Mouse (Mus musculus): Measurements from ENCODE around the gene Iqsec1.

Iqsec1 gene

DNA sequence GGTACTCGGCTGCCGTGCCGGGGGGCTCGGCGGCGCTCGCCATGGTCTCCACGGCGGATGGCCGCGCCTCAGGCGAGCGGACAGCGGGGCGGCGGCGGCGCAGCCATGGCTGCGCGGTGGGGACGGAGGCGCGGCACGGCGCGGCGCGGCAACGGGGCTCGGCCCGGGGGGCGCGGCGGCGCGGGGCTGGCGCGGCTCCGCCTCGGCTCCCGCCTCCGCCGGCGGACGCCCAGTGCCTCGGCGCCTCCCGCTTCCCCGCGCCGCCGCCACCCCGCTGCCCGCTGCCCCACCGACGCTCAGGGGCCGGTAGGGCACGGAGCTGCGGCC, 223 bp downstream of the Iqsec1 start:
- H3K4me1 ChIP-seq (replicated peaks; ENCODE audit: low read depth, low read length), result peaks cover 17% of the 10 kb centered on the region
- H3K27me3 ChIP-seq (ENCODE audit: insufficient read depth, low read length), result peaks cover 41% of the 10 kb centered on the region
- H3K36me3 ChIP-seq (ENCODE audit: insufficient read depth, low read length), result no peaks in the 10 kb centered on the region
- peak overlapping the region; percentile 88 for H3K4me3 ChIP-seq (replicated peaks; ENCODE audit: low read length)
- peaks cover 17% of the 10 kb centered on the region for H3K9me3 ChIP-seq (ENCODE audit: low read length)
- TF ChIP-seq NANOG (IDR thresholded peaks at IDR 0.05; ENCODE audit: borderline replicate concordance, low read length), result no peak
- no peak for TF ChIP-seq POU5F1 (IDR thresholded peaks at IDR 0.05; ENCODE audit: borderline replicate concordance, low read length)
- TF ChIP-seq CTCF (conservative IDR thresholded peaks at IDR 0.05; ENCODE audit: low read length), result no peak

GRCm38 (mm10) chr6:90987561-90988298, 755 bp downstream of the Iqsec1 start:
- peaks cover 17% of the 10 kb centered on the region for H3K4me1 ChIP-seq (replicated peaks; ENCODE audit: low read depth, low read length)
- no peak for TF ChIP-seq CTCF (conservative IDR thresholded peaks at IDR 0.05; ENCODE audit: low read length)
- H3K27me3 ChIP-seq (ENCODE audit: insufficient read depth, low read length), result peaks cover 41% of the 10 kb centered on the region
- H3K36me3 ChIP-seq (ENCODE audit: insufficient read depth, low read length), result no peaks in the 10 kb centered on the region
- peaks cover 12% of the 10 kb centered on the region for H3K9me3 ChIP-seq (ENCODE audit: low read length)
- H3K4me3 ChIP-seq (replicated peaks; ENCODE audit: low read length), result peak overlapping the region; percentile 88

- TF ChIP-seq CTCF (conservative IDR thresholded peaks at IDR 0.05; ENCODE audit: low read length), result no peak
- no peak for TF ChIP-seq POU5F1 (IDR thresholded peaks at IDR 0.05; ENCODE audit: borderline replicate concordance, low read length)
- no peak for TF ChIP-seq NANOG (IDR thresholded peaks at IDR 0.05; ENCODE audit: borderline replicate concordance, low read length)
- H3K36me3 ChIP-seq (ENCODE audit: insufficient read depth, low read length), result no peaks in the 10 kb centered on the region
- H3K9me3 ChIP-seq (ENCODE audit: low read length), result no peaks in the 10 kb centered on the region
- peaks cover 10% of the 10 kb centered on the region for H3K4me1 ChIP-seq (replicated peaks; ENCODE audit: low read depth, low read length)
- H3K27me3 ChIP-seq (ENCODE audit: insufficient read depth, low read length), result peaks cover 41% of the 10 kb centered on the region
- H3K4me3 ChIP-seq (replicated peaks; ENCODE audit: low read length), result no peak overlapping the region
These were observed 4.4 kb downstream of the Iqsec1 start for GRCm38 (mm10) chr6:90984101-90984500.

DNA sequence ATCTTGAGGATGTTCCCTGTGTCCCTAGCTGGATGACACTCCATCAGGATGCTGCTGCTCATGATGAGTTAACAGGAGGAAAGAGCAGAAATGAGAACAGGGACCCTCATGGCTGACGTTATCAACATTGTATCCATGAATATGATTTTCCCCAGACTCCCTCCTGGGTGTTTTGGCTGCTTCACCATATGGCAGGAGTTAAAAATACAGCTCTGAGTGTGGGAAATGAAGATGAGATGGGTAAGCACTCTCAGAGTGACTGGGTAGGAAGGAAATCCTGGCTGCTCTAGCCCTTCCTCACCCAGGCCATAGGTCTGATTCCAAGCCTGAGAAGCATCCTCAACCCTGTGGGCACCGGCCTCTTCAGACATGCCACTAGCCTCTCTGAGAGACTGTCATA, 14.2 kb downstream of the Iqsec1 start:
- Histone ChIP-seq H3K36me3 (ENCODE audit: insufficient read depth, low read length) (no peaks in the 10 kb centered on the region), H3K4me3 (replicated peaks; ENCODE audit: low read length) (no peak overlapping the region), H3K4me1 (replicated peaks; ENCODE audit: low read depth, low read length) (no peaks in the 10 kb centered on the region), H3K27me3 (ENCODE audit: insufficient read depth, low read length) (no peaks in the 10 kb centered on the region), H3K9me3 (ENCODE audit: low read length) (no peaks in the 10 kb centered on the region)
- no peak for TF ChIP-seq NANOG (IDR thresholded peaks at IDR 0.05; ENCODE audit: borderline replicate concordance, low read length)

DNA sequence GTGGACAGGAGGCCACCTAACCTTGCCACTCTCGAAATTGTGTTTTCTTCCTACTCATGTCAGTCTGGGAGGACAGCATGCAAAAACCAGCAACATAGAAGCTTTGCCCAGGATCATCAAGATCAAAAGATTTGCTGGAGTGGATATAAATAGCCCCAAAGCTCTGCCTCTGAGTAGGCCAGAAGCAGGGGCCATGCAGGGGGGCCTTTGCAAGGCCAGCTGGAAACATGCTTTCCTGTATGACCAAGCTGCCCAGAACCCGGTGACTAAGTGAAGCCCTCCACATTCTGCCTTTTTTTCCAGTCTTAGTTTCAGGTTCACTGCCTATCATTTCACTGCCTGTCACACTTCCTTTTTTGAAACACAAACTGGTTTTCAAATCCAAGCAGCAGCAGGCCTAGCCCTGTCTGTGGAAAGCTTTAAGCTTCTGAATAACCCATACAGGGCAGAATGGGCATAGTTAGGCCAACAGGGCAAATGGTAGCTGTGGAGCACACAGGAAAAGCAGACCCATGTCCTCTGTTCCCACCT, 19.1 kb downstream of the Iqsec1 start:
- Histone ChIP-seq H3K9me3 (ENCODE audit: low read length) (no peaks in the 10 kb centered on the region), H3K36me3 (ENCODE audit: insufficient read depth, low read length) (no peaks in the 10 kb centered on the region), H3K4me3 (replicated peaks; ENCODE audit: low read length) (no peak overlapping the region), H3K27me3 (ENCODE audit: insufficient read depth, low read length) (no peaks in the 10 kb centered on the region; the same call in 1 of the 2 replicates), H3K4me1 (replicated peaks; ENCODE audit: low read depth, low read length) (no peaks in the 10 kb centered on the region)
- TF ChIP-seq NANOG (IDR thresholded peaks at IDR 0.05; ENCODE audit: borderline replicate concordance, low read length) (no peak), POU5F1 (IDR thresholded peaks at IDR 0.05; ENCODE audit: borderline replicate concordance, low read length) (no peak), CTCF (conservative IDR thresholded peaks at IDR 0.05; ENCODE audit: low read length) (no peak)

DNA sequence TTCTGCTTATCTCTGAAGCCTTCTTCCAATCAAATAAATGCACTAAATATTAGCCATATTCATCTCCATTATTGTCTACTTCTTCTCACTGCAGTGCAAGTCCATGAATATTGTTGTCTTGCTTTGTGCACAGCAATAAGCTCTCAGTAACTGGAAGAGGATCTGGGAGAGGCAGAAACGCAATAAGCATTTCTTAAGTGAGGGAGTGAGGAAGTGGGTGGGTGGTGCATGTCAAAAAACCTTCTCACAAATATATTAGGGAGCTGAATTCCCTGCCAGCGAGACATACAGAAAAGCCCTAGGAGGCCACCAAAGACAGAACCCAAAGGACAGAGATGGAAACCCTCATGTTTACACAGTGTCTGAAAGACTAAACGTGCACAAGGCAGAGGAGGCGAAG, 35.1 kb downstream of the Iqsec1 start:
- Histone ChIP-seq H3K4me1 (replicated peaks; ENCODE audit: low read depth, low read length) (no peaks in the 10 kb centered on the region), H3K4me3 (replicated peaks; ENCODE audit: low read length) (no peak overlapping the region), H3K9me3 (ENCODE audit: low read length) (0 out of 2 replicates have a peak, but pooled peaks cover 2% of the 10 kb centered on the region), H3K36me3 (ENCODE audit: insufficient read depth, low read length) (no peaks in the 10 kb centered on the region), H3K27me3 (ENCODE audit: insufficient read depth, low read length) (no peaks in the 10 kb centered on the region)
- no peak for TF ChIP-seq POU5F1 (IDR thresholded peaks at IDR 0.05; ENCODE audit: borderline replicate concordance, low read length)
- TF ChIP-seq NANOG (IDR thresholded peaks at IDR 0.05; ENCODE audit: borderline replicate concordance, low read length), result no peak
- no peak for TF ChIP-seq CTCF (conservative IDR thresholded peaks at IDR 0.05; ENCODE audit: low read length)

DNA sequence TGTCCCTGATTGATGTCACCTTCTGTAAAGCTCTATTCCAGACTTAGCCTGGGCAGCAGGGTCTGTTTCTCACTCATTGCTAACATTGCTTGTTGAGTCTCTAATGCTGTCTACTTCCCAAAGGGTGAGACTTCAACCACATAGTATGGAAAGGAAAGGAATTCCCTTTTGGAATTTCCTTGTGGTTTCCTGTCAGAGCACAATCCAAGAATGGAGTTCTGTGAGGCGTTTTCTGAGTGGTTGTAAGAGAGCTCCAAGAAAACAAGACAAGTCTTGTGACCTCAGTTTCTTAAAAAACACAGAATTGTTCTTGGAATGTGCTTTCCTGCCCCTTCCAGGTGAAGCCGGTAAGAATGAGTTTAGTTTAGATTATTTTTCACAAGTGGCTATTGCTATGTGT, 37.5 kb downstream of the Iqsec1 start:
- Histone ChIP-seq H3K27me3 (ENCODE audit: insufficient read depth, low read length) (no peaks in the 10 kb centered on the region), H3K4me1 (replicated peaks; ENCODE audit: low read depth, low read length) (no peaks in the 10 kb centered on the region), H3K9me3 (ENCODE audit: low read length) (no peaks in the 10 kb centered on the region), H3K36me3 (ENCODE audit: insufficient read depth, low read length) (no peaks in the 10 kb centered on the region), H3K4me3 (replicated peaks; ENCODE audit: low read length) (no peak overlapping the region)
- TF ChIP-seq CTCF (conservative IDR thresholded peaks at IDR 0.05; ENCODE audit: low read length), result no peak
- no peak for TF ChIP-seq NANOG (IDR thresholded peaks at IDR 0.05; ENCODE audit: borderline replicate concordance, low read length)
- no peak for TF ChIP-seq POU5F1 (IDR thresholded peaks at IDR 0.05; ENCODE audit: borderline replicate concordance, low read length)

- Histone ChIP-seq H3K9me3 (ENCODE audit: low read length) (no peaks in the 10 kb centered on the region), H3K4me3 (replicated peaks; ENCODE audit: low read length) (no peak overlapping the region), H3K36me3 (ENCODE audit: insufficient read depth, low read length) (no peaks in the 10 kb centered on the region), H3K4me1 (replicated peaks; ENCODE audit: low read depth, low read length) (no peaks in the 10 kb centered on the region), H3K27me3 (ENCODE audit: insufficient read depth, low read length) (no peaks in the 10 kb centered on the region)
- no peak for TF ChIP-seq NANOG (IDR thresholded peaks at IDR 0.05; ENCODE audit: borderline replicate concordance, low read length)
These were observed 40.4 kb downstream of the Iqsec1 start for GRCm38 (mm10) chr6:90948097-90948496.

DNA sequence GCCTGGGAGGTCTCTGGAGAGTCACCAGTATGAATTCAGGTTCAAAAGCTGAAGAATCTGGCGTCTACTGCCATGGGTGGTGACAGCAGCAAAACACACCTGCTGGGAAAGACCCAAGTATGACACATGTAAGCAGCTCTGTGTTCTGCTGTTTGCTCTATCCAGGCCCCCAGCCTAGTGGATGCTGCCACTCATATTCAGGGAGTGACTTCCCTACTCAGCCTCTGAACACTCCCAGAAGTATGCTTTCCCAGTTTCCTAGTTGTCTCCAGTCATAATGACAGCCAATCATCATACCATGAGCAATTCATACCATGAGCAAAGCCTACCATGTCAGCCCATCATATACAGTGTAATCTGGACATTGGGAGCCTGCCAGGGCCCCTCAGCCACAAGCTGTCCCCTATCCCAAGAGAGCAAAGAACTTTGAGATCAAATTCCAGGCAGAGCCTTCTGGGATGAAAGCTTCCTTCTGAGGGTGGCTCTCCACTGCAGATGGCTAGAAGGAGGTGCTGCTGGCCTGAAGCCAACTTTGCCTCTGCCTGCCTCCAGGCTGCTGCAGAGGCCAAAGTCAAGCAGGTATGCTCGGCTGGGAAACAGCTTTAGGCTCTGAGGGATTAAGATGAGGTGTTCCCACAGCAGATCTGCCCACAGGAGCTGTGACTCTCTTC, 42.8 kb downstream of the Iqsec1 start:
- Histone ChIP-seq H3K4me1 (replicated peaks; ENCODE audit: low read depth, low read length) (0 out of 2 replicates have a peak, but pooled peaks cover 4% of the 10 kb centered on the region), H3K4me3 (replicated peaks; ENCODE audit: low read length) (no peak overlapping the region), H3K9me3 (ENCODE audit: low read length) (no peaks in the 10 kb centered on the region), H3K36me3 (ENCODE audit: insufficient read depth, low read length) (no peaks in the 10 kb centered on the region), H3K27me3 (ENCODE audit: insufficient read depth, low read length) (no peaks in the 10 kb centered on the region)
- TF ChIP-seq NANOG (IDR thresholded peaks at IDR 0.05; ENCODE audit: borderline replicate concordance, low read length), result 0 out of 2 replicates have a peak, but pooled peaks have one; percentile 3
- no peak for TF ChIP-seq CTCF (conservative IDR thresholded peaks at IDR 0.05; ENCODE audit: low read length)
- TF ChIP-seq POU5F1 (IDR thresholded peaks at IDR 0.05; ENCODE audit: borderline replicate concordance, low read length), result no peak
